Mouse (Mus musculus) cerebellum, adult 2 months (tissue): ENCODE results near the gene Krt25.

Experiments
- CTCF ChIP-seq: fragments of 200-500 bp; IDR thresholded peaks from 2 replicates; pipeline ENCODE4 v1.5.1; 2011; ENCODE audit warnings: low read depth, mild to moderate bottlenecking, control low read depth, low read length, moderate library complexity, borderline replicate concordance; ENCODE audit not compliant: insufficient read depth
- POLR2A ChIP-seq: fragments of 200-500 bp; IDR thresholded peaks from 2 replicates; pipeline ENCODE4 v1.6.1; 2011; ENCODE audit warnings: low read length, control low read depth, borderline replicate concordance; ENCODE audit not compliant: insufficient read depth

GRCm38 (mm10) chr11:99351004-99351403 lies 28.3 kb upstream of the Krt25 start, which contains the start of gene Krt27:
- no peak for TF ChIP-seq POLR2A
- no peak for TF ChIP-seq CTCF
